Mouse (Mus musculus) midbrain, embryonic 16.5 days (tissue): ENCODE measurements at regions not wholly inside any gene's neighbourhood (a gene's known extent, or its start where the extent isn't known, plus 50 kb on each side); places are given as distances from the start of the nearest gene placed in this dataset.

Experiments
- ATAC-seq: fragments of 200-750 bp; cut with Nextera tagmentation; 2 replicates; pipeline ENCODE4 v1.8.0; 2017; ENCODE audit warnings: moderate TSS enrichment
- H3K27ac ChIP-seq: fragments of 300-500 bp; sonication (generic); 2 replicates; pipeline ENCODE4 v1.5.1; 2014; ENCODE audit warnings: mild to moderate bottlenecking, low read length, mixed read lengths
- H3K27me3 ChIP-seq: fragments of 300-500 bp; sonication (generic); 2 replicates; pipeline ENCODE4 v1.6.1; 2014; ENCODE audit warnings: low read depth, low read length, mixed read lengths; ENCODE audit not compliant: control insufficient read depth, insufficient read depth
- H3K36me3 ChIP-seq: fragments of 300-500 bp; sonication (generic); 2 replicates; pipeline ENCODE4 v1.6.1; 2014; ENCODE audit warnings: mild to moderate bottlenecking, low read length, moderate library complexity, mixed read lengths; ENCODE audit not compliant: control insufficient read depth, insufficient read depth
- H3K4me1 ChIP-seq: fragments of 300-500 bp; sonication (generic); 2 replicates; pipeline ENCODE4 v1.6.1; 2014; ENCODE audit warnings: mild to moderate bottlenecking, low read length, mixed read lengths; ENCODE audit not compliant: control insufficient read depth, insufficient read depth
- H3K4me2 ChIP-seq: fragments of 300-500 bp; sonication (generic); 2 replicates; pipeline ENCODE4 v1.6.1; 2014; ENCODE audit warnings: mild to moderate bottlenecking, low read length, mixed read lengths
- H3K4me3 ChIP-seq: fragments of 300-500 bp; sonication (generic); 2 replicates; pipeline ENCODE4 v1.5.1; 2014; ENCODE audit warnings: low read depth, mild to moderate bottlenecking, low read length, moderate library complexity, mixed read lengths
- H3K9ac ChIP-seq: fragments of 300-500 bp; sonication (generic); 2 replicates; pipeline ENCODE4 v1.6.1; 2014; ENCODE audit warnings: low read depth, low read length, mixed read lengths
- H3K9me3 ChIP-seq: fragments of 300-500 bp; sonication (generic); replicated peaks from 2 replicates; pipeline ENCODE4 v1.6.1; 2014; ENCODE audit warnings: mild to moderate bottlenecking, low read length, mixed read lengths; ENCODE audit not compliant: control insufficient read depth, poor library complexity, severe bottlenecking
- WGBS: fragments of 180-500 bp; shearing (Covaris S2); extraction: QIAGEN DNeasy Blood & Tissue Kit; methylation state at CpG from one replicate; pipeline ENCODE4 v1.1.7; 2014; 5-methylcytosine and 5-hydroxymethylcytosine counted together

- no peak for ATAC-seq
- Histone ChIP-seq H3K36me3 (no peaks in the 10 kb centered on the region), H3K4me2 (no peak overlapping the region), H3K27me3 (no peaks in the 10 kb centered on the region), H3K27ac (no peak overlapping the region), H3K9me3 (no peaks in the 10 kb centered on the region), H3K4me3 (no peak overlapping the region), H3K4me1 (peaks cover 25% of the 10 kb centered on the region), H3K9ac (no peak overlapping the region)
- 75% methylated on average over 9 of the region's 9 CpGs for WGBS
These were observed 234.0 kb upstream of the Smim15 start for GRCm38 (mm10) chr13:107810060-107810801.

- no peak overlapping the region for H3K4me2 ChIP-seq
These were observed 235.3 kb upstream of the Smim15 start for GRCm38 (mm10) chr13:107808961-107809360.

GRCm38 (mm10) chr13:107804418-107804817, 239.8 kb upstream of the Smim15 start:
- no peaks in the 10 kb centered on the region for H3K27me3 ChIP-seq
- no peak overlapping the region for H3K4me3 ChIP-seq
- no peak for ATAC-seq
- H3K27ac ChIP-seq, result no peak overlapping the region
- peaks cover 1% of the 10 kb centered on the region for H3K4me1 ChIP-seq
- no peaks in the 10 kb centered on the region for H3K9me3 ChIP-seq
- H3K9ac ChIP-seq, result no peak overlapping the region
- H3K36me3 ChIP-seq, result no peaks in the 10 kb centered on the region
- WGBS, result 89% methylated on average over 1 of the region's 1 CpGs
- no peak overlapping the region for H3K4me2 ChIP-seq

More at GRCm38 (mm10) chr13:107808961-107809360, 235.3 kb upstream of the Smim15 start:
- Histone ChIP-seq H3K27me3 (no peaks in the 10 kb centered on the region), H3K36me3 (no peaks in the 10 kb centered on the region), H3K27ac (no peak overlapping the region), H3K9ac (no peak overlapping the region), H3K4me3 (no peak overlapping the region), H3K9me3 (no peaks in the 10 kb centered on the region), H3K4me1 (peaks cover 21% of the 10 kb centered on the region)
- 88% methylated on average over 2 of the region's 2 CpGs for WGBS
- ATAC-seq, result no peak

GRCm38 (mm10) chr13:107799199-107799945, 244.9 kb upstream of the Smim15 start:
- 11% methylated on average over 13 of the region's 13 CpGs for WGBS
- Histone ChIP-seq H3K36me3 (no peaks in the 10 kb centered on the region), H3K4me3 (no peak overlapping the region)

GRCm38 (mm10) chr13:107798144-107798543, 246.1 kb upstream of the Smim15 start:
- Histone ChIP-seq H3K36me3 (no peaks in the 10 kb centered on the region), H3K9ac (no peak overlapping the region), H3K4me2 (no peak overlapping the region), H3K27me3 (no peaks in the 10 kb centered on the region), H3K27ac (no peak overlapping the region), H3K4me3 (no peak overlapping the region), H3K9me3 (no peaks in the 10 kb centered on the region), H3K4me1 (peaks cover 27% of the 10 kb centered on the region)
- 60% methylated on average over 7 of the region's 7 CpGs for WGBS
- ATAC-seq, result 0 out of 2 replicates have a peak, but pooled peaks have one; percentile 66

More at GRCm38 (mm10) chr13:107799199-107799945, 244.9 kb upstream of the Smim15 start:
- H3K9me3 ChIP-seq, result no peaks in the 10 kb centered on the region
- H3K27ac ChIP-seq, result no peak overlapping the region
- no peak overlapping the region for H3K4me2 ChIP-seq
- no peak overlapping the region for H3K9ac ChIP-seq
- H3K4me1 ChIP-seq, result peaks cover 17% of the 10 kb centered on the region
- no peak for ATAC-seq
- H3K27me3 ChIP-seq, result no peaks in the 10 kb centered on the region

GRCm38 (mm10) chr13:107795516-107795915, 248.7 kb upstream of the Smim15 start:
- no peaks in the 10 kb centered on the region for H3K27me3 ChIP-seq
- no peak overlapping the region for H3K4me3 ChIP-seq
- no peak overlapping the region for H3K4me2 ChIP-seq
- H3K9me3 ChIP-seq, result no peaks in the 10 kb centered on the region
- ATAC-seq, result no peak
- no peak overlapping the region for H3K27ac ChIP-seq
- peaks cover 36% of the 10 kb centered on the region for H3K4me1 ChIP-seq
- 71% methylated on average over 3 of the region's 3 CpGs for WGBS
- no peak overlapping the region for H3K9ac ChIP-seq
- no peaks in the 10 kb centered on the region for H3K36me3 ChIP-seq

- WGBS, result 81% methylated on average over 9 of the region's 9 CpGs
- Histone ChIP-seq H3K27me3 (no peaks in the 10 kb centered on the region), H3K4me1 (peaks cover 20% of the 10 kb centered on the region), H3K9ac (no peak overlapping the region), H3K27ac (no peak overlapping the region), H3K4me3 (no peak overlapping the region), H3K36me3 (no peaks in the 10 kb centered on the region), H3K4me2 (no peak overlapping the region), H3K9me3 (no peaks in the 10 kb centered on the region)
- ATAC-seq, result no peak
These were observed 252.5 kb upstream of the Smim15 start for GRCm38 (mm10) chr13:107791770-107792169.

- Histone ChIP-seq H3K9me3 (no peaks in the 10 kb centered on the region), H3K4me1 (no peaks in the 10 kb centered on the region), H3K27ac (no peak overlapping the region), H3K27me3 (no peaks in the 10 kb centered on the region), H3K9ac (no peak overlapping the region), H3K4me3 (no peak overlapping the region), H3K4me2 (no peak overlapping the region), H3K36me3 (no peaks in the 10 kb centered on the region)
- no peak for ATAC-seq
- 75% methylated on average over 5 of the region's 5 CpGs for WGBS
These were observed 259.3 kb upstream of the Smim15 start for GRCm38 (mm10) chr13:107784971-107785370.

GRCm38 (mm10) chr13:107781741-107782140, 262.5 kb upstream of the Smim15 start:
- no peaks in the 10 kb centered on the region for H3K4me1 ChIP-seq
- ATAC-seq, result no peak
- H3K9ac ChIP-seq, result no peak overlapping the region
- H3K4me2 ChIP-seq, result no peak overlapping the region
- no peak overlapping the region for H3K4me3 ChIP-seq
- no peaks in the 10 kb centered on the region for H3K9me3 ChIP-seq
- 93% methylated on average over 8 of the region's 8 CpGs for WGBS
- H3K36me3 ChIP-seq, result no peaks in the 10 kb centered on the region
- no peak overlapping the region for H3K27ac ChIP-seq
- no peaks in the 10 kb centered on the region for H3K27me3 ChIP-seq
